Mouse (Mus musculus) ES-Bruce4 (cell line): ENCODE measurements around the gene Phxr2.

Experiments used
- CTCF ChIP-seq: IDR thresholded peaks from one replicate; pipeline ENCODE4 v1.8.1; 2011; ENCODE audit warnings: low read depth, low read length
- POLR2A ChIP-seq: IDR thresholded peaks from one replicate; pipeline ENCODE4 v1.8.1; 2011; ENCODE audit warnings: low read length; ENCODE audit not compliant: insufficient read depth

GRCm38 (mm10) chr10:99172906-99173507 is 46.9 kb upstream of the Phxr2 start:
- TF ChIP-seq POLR2A (no peak), CTCF (no peak)
